Mouse (Mus musculus) spleen, adult 12 weeks (tissue): Measurements from ENCODE around the gene Traf3ip2.

Source experiments
- DNase-seq: peaks from one replicate; pipeline ENCODE4 v3.0.0; 2022; ENCODE audit warnings: low spot score

Gene Traf3ip2

DNA sequence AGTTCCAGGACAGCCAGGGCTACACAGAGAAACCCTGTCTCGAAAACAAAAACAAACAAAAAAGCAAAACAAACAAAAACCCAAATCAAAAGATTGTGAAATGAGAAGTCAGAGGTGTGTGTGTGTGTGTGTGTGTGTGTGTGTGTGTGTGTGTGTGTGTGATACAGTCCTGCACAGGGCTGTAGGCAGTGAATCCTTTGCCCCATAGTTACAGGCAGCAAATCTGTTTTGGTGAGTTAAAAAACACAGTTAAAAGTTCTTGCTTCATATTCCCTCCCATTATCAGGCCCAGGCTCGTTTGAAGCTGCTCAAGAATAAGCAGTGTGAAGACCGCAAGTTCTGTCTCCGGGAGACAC, at the start of gene Traf3ip2:
Traf3ip2 (plus strand) TSS at position 302 of the 356 bp plus-strand sequence.
- DNase-seq = no peak

DNA sequence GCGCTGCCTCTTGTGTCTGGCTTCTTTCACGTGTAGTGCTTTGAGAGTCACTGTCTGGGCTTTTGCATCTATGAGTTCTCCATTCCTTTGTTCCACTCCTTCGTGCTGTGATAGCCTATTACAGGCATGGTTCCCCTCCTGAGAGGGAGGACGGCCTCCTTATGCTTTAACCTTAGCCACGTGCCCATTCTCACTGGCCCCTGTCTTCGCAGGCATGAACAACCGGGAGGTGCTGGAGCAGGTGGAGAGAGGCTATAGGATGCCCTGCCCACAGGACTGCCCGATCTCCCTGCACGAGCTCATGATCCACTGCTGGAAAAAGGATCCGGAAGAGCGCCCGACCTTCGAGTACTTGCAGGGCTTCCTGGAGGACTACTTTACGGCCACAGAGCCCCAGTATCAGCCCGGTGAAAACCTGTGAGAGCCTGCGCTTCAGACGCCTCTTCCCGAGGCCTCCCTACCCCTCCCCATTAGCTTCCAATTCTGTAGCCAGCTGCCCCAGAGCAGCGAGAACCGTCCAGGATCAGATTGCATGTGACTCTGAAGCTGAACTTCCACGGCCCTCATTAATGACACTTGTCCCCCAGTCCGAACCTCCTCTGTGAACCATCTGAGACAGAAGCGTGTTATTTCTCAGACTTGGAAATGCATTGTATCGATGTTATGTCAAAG, 49.0 kb upstream of the Traf3ip2 start:
- DNase-seq = no peak

DNA sequence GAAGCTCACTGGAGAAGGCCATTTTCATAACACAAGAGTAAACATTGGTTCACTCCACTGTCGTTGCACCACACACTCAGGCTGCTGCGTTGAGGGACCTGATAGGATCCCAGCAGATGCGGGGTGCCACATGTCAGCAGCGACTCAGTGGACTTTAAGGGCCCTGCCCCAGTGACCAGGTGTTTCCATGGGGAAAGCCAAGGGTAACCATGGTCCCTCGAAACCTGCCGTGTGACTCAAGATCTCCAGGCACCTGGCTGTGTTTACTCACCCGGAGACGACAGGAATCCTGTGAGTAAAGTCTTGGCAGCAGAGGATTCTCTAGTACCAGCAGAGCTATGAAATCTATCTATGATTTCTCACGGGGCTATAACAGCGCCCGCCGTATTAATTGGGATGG, 45.8 kb upstream of the Traf3ip2 start:
- DNase-seq = no peak

DNA sequence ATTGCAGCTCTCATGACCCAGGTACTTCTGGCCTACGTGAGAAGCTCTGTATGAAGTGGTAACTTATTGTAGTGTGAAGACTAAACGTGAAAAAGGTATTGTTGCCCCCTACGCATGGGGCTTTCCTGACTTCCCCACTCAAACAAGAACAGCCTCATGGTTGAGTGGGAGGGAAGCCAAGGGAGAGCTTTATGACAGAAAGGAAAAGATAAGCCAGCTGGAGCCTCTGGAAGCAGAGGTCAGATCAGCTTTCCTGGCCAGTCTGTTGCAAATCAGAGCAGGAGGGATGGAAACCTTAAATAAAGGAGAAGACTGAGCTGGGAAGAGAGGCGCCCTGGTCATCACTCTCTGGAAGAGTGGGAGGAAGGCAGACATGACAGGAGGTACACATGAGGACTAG, 43.7 kb upstream of the Traf3ip2 start:
- DNase-seq = no peak

DNA sequence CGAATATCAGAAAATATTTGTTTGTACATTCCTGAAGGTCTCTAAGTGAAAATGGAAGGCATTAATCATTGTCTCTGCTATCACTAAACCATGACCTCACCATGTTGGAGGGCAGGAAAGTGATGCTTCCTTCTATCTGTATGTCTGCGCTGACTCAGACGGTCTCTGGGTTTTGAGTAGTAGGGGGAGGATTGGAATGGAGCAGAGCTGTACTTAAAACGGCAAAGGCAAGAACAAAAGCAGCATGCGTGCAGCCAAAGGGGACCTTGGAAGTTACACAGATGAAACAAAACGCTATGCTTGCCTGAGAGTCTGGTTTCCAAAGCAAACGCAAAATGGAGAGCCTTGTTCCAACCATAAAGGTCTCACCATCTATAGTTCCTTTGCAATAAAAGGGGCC, 41.7 kb upstream of the Traf3ip2 start:
- no peak for DNase-seq

DNA sequence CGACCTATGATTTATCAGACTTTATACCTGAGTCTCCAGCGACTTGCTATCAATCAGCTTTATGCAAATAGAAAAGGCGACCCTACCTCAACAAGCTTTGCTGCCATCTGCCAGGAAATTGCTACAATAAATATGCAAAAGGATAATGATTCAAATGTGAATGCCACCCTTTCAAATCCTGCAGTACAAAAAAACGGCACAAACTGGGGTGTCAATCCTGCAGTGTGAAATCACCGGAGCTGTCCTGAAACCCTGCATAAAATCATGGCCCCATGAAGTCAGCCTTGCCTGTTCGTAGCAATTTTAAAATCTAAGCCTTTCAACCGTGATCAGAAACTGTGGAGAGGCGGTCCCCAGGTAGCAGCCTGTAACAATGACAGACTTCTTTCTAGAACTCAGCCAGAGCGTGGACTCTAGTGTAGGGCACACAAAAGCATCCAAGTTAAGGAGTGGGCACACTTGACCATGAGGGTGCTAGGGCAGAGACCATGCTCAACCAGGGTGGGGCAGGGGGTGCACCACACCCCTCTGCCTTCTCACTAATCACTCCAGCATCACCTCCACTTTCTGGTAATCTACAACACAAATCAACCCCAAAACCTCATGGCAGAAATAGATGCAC, 40.6 kb upstream of the Traf3ip2 start:
- no peak for DNase-seq

DNA sequence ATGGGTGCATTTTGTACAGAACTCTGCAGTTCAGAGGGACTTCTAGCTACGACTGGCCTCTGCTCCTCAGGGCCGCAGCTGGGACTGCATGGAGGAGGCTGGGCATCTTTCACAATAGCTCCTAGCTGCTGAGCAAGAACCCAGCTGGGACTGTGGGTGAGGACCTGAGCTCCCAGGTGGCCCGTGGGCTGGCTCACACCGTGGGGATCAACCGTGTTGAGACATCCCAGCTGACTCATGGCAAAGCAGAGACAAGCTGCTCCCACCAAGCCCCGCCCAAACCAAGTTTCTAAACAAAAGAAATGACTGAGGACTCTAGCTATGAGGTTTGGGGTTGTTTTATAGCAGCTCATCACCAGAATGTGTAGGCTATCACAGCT, 40.1 kb upstream of the Traf3ip2 start:
- DNase-seq = no peak

DNA sequence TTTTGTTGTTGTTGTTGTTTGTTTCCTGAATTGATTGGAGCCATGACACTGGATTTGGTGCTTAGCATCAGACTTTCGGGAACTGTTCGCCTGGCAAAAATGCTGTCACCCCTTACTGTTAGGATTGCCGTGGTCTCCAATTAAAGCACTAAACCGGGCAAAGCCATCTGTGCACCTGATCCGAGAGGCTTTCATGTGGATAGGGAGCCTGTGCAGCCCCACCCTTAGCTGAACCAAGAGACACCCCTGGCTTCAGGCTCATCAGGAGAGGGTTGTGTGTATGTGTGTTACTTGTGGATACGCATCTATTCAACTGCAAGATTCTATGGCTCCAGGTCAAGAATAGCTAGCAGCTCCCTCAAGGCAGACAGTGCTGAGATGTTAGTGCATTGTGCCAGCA, 36.3 kb upstream of the Traf3ip2 start:
- no peak for DNase-seq

DNA sequence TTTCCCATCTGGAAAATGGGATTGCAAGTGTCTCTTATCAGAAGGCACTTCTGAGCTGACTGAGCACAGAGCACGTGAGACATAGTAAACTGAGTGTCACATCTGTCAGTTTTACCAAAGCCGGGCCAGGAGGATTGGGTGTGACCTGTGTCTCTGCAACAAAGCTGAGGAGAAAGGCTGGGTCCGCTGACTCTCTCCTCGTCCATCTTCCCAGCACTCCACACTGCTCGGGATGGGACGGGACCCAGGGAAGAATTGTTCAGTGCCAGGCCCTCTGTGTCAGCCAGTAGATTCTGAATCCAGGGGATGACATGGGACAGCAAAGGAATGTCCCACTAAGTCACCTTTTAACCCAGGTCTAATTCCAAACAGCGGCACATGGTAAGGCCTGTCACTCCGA, 32.3 kb upstream of the Traf3ip2 start:
- DNase-seq = no peak

DNA sequence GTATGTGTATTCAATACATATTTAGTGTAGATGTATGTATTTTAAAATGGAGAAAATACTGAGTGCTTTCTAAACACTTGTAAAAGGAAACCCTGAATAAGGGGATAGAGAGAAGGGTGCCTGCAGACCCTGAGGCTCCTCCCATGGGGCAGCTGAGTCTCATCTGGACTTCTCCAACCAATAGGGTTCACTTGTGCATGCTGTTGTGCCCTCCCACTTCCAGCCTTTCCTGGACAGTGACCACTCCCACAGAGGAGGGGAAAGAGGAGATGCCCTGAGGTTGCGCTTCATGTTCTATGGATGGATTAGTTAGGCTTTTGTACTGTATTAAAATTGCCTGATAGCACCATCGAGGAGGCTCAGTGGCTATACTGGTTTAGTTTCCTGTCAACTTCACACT, 30.3 kb upstream of the Traf3ip2 start:
- no peak for DNase-seq

DNA sequence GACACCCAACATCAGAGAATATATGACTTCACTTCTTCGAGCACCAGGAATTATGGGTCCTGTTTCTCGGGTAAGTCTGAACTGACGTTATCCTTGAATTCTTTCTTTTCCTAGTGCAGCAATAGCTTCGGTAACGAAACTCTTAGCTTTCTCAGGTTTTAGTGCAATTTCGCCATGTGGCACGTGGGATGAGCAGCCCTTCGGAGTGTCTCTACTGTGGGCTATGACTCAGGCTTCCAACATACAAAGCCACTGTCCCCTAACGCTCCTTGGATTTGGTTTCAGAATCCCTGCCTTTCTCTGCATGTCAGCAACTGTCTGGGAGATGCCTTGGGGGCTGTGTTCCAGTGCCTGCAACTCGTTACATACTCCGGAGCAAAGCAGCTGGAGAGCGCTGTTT, 29.0 kb upstream of the Traf3ip2 start:
- no peak for DNase-seq

DNA sequence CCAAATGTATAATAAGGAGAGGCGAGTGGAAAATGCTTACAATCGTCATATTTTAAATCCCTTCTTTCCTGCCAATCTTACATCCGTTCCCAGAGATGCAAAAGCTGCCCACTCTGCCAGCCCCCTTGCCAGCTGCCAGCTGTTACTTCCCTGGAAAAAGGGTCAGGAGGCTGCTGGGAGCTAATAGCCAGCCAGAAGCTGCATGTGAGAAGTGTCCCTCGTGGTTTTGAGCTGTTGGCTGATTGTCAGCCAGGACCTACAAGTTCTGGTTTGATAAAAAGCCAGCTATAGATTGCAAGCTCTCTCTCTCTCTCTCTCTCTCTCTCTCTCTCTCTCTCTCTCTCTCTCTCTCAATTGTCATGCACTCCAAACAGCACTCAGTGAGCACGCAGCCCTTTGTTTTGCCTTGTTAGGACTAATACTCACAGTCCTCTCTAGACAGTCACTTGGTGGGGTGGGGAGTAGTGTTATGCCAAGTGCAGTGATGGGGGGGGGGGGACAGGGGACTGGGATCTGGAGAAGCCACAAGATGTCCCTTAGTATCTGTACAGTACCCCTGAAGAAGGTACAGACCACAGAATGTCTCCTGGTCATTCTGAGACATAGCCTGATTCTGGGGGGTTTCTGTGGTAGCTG, 25.3 kb upstream of the Traf3ip2 start:
- no peak for DNase-seq

DNA sequence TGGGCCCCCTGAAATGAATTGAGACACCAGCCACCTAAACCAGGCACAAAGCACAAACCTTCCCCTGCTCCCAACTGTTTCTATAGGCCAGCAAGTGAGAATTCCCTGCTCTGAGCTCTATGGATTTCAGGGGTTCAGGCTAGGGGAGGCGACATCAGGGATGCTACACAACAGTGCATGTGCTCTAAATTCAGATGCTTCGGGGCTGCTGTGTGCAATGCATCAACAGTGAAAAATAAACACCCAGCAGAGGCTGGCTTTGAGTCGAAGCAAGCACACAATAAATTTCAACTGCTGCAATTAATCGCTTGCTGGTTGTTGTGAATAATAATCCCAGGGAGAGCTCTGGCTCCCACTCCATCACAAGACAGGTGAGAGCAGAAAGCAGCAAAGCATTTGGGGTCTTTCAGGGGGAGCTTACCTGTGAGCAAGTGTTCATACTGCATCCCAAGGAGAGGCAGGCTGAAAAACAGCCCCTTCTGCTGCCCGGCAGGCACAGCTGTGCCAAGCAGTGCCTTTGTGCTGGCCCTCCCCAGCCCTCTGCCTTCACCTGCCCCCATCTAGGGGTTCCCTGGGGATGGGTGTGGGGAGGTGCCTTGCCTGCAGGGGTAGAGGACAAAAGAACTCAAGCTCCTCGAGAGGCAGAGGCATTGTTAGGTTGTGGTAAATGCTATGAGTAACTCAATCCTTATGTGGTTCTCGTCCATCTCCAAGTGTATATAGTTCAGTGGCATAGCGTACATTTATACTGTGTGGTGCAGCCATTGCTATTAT, 24.6 kb upstream of the Traf3ip2 start:
- no peak for DNase-seq

DNA sequence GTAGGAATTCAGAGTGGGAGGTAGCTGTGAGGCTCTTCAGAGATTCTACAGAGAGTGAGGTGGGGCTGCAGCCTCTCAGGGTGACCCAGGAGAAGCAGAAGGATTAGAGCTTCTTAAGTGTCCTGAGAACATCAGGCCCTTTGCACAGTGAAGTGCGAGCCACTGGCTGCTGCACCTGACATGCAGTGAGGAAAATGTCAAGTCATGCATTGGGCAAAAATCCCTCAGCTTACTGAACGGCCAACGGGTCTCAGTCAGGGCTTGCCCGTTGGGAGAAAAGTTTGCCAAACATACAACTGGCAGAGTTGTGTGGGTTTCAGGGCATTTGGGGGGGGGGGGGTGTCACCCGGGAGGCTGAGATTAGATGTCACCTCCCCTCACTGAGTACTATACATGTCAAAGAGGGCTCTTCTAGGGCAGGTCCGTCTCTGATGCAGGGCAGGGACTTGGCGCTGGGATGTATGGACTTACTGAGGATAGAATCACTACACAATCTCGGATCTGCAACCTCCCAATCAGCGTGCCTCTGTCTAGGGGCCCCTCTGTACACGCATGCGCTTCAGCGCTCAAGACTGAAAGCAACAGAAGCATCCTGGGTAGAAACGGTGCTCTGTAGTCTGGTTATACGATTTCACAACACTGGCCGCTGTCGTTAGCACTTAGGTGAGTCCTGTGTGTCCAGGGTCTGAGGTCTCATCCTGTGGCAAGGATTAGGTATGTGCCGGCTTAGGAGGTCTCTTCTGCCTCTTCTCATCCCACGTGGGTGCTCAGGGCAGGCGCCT, 22.8 kb upstream of the Traf3ip2 start:
- no peak for DNase-seq

DNA sequence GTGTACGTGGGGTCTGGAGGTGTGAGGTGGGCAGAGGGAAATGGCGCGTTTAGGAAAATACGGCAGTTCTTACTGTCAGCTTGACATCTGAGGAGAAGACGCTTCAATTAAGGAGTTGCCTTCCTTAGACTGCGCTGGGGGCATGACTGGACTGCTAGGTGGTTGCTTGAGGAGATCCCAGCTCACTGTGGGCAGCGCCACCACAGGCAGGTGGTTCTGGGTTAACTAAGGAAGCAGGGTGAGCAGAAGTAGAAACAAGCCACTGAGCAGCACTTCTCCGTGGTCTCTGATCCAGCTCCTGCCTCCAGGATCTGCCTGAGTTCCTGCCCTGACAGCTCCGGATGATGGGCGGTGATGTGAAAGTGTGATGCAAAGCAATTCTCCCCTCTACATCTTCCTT, 22.1 kb upstream of the Traf3ip2 start:
- DNase-seq = no peak

DNA sequence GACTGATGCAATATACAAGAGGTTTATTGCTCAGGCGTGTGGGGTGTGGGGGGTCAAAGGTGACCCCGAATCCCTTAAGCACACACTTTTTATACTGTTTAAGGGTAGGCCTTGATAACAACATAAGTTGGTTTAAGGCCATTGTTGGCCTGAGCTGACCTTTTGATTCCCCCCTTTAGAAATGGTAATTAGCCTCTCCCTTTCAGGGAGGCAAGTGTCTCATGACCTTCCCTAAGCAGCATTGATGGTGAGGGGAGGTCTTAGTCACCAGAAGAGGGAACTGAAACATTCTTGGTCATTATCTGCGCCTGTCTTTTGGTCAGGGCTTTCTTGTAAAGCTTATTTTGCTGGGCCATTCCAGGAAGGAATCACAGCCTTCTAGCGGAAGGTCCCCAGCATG, 20.2 kb upstream of the Traf3ip2 start:
- no peak for DNase-seq

DNA sequence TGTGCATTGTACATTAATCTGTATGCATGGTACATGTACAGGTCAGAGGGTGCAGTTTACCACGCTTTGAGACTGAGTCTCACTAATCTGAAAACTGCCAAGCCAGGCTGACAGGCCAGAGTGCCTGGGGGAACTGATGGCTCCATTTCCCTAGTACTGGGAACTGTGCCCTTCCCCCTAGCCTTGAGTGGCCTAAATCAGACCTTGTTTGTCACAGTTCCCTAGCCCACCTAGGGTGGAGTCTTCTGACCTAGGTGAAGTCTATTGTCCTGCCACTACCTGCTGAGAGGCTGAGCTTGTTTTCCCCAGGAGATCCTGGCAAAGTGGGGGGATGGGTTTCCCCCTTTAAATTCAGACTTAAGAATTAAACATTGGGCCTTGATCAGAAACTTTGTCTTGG, 18.0 kb upstream of the Traf3ip2 start:
- no peak for DNase-seq

DNA sequence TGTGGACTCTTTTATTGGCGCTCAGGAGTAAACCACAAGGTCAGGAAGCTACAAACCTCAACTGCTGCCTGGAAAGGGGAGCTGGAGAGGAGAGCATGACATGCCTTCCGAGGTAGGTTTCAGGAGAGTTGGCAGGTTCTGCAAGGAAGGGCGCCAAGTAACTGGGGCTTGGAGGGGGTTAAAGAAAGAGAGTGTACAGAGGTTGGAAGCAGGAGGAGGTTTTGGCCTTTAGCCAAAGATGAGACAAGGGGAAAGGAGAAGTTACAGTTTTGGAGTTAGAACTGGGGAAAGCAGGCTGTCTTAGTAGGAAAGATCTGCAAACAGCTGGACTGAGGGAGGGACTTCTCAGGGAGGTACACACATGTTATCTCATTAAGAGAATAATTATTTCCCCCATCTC, 16.9 kb upstream of the Traf3ip2 start:
- no peak for DNase-seq

DNA sequence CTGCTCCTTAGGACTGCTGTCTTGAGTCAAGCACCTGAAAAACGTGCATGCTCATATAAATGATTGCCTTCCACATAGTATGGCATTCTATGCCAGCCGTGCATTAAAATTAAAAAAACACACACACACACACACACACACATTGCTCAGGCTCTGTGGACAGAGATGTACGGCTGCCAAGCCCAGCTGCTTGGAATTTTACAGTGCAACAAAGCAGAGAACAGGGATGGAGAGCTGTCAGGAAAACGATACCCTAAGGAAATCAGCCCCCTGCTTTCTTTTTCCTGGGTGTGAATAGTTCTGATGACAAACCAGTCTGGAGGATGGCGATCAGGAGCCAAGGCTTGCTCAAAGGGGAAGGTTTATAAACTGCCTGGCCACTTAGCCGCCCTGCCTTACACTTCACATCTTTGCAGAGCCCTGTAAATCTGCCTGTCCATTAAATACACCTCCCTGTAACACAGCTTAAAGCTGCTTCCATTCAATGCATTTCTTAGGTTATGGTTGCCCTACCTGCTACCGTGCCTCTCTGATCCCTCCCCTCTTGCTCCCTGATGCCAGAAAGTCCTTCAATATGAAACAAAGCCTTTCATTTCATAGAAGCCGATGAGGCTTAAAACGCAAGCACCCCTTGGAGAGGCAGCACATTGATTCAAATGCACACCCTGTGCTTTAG, 15.5 kb upstream of the Traf3ip2 start:
- DNase-seq = no peak

DNA sequence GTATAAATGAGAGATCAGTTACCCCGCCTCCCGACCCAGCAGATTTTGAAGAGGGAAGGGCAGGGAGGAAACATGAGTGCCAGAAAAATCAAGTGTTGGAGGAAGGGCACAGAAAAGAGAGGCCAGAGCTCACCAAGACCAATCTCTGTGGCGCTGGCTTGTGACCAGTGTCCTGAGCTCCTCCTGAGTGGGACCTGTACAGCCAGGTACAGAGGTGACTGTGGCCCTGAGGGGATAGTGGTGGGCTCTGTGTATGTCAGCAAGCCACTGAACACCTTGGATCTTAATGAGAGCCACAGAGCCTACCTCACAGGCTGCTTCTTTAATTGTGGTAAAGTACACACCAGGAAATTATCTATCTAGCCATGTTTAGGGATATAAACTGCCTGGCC, 14.9 kb upstream of the Traf3ip2 start:
- DNase-seq = no peak

DNA sequence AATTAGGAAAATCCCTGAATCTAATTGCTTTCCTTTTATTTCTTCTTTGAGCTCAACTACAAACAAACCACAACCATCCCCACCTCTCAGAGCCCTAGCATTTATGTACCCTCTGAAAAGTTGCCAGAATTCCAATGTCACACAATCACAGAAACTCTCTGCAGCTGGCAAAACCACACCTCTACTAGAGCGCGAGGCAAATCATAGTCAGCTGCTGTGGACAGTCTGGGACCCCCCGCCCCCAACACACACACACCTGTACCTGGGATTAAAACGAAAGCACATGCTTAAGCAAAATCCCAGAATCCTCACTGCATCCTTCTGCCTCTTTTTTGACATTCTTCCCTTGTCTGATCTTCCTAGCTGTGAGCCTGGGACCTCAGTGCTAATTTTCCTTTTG, 13.1 kb upstream of the Traf3ip2 start:
- DNase-seq = no peak

DNA sequence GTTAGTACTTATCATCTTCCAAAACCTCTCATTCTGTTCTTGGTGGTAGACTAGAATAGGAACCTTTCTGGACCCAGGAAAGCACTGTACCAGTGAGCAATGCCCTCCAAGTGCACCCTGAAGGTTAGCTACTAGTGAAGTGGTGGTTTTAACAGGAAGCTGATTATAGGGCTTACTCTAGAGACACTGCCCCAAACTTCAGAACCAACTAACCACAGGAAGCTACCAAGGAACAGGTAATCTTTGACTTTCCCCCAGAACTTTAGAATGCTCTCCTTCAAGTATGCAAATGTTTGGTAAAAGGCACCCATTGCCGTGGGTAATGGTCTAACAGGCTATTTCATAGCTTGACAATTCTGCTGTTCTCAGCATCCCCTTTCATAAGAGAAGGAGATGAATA, 12.6 kb upstream of the Traf3ip2 start:
- no peak for DNase-seq
